Mouse (Mus musculus) stomach, postnatal 0 days (tissue): Measurements from ENCODE around the gene Foxp1.

Experiments
- CTCF ChIP-seq: IDR thresholded peaks from 2 replicates; pipeline ENCODE4 v1.5.1; 2016; ENCODE audit warnings: antibody characterized with exemption, low read depth, mild to moderate bottlenecking, moderate library complexity
- EP300 ChIP-seq: optimal IDR thresholded peaks from 2 replicates; pipeline ENCODE3; 2016; ENCODE audit warnings: antibody characterized with exemption

DNA sequence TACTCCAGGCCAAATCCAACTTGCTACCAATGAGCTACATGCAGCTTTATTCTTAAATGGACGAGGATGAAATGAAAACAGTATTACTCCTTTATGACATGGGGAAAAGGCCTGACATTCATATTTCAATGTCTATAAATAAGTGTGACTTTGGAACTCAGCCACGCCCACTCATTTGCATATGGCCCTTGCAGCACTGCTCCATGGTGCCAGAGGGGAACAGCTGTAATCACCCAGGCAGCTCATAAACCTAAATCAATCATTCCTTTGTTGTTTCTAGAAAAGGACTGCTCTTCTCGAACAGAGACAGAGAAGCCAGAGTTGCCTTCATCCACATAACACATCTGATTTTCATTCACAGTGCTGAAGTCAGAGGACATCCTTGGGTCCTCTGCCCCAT lies 97.5 kb downstream of the Foxp1 start:
- no peak for TF ChIP-seq CTCF
- TF ChIP-seq EP300, result no peak
